Mouse (Mus musculus): ENCODE results near the gene Bex3. TPM values are rescaled to one million over a fixed set of nuclear protein-coding genes. Genes with fewer than 3 reads are reported as not detected.
A peak's percentile ranks its signal among the peaks of the same experiment; 100 is the strongest.
"Not testable (repeated sequence)": the region's sequence is repeated elsewhere in the genome, so short reads cannot be mapped to it uniquely, and the experiment has no call there.

The Bex3 gene
- total and polyA plus RNA-seq, 2 experiments from 2014 or later = 263 to 904 TPM

GRCm38 (mm10) chrX:136245521-136246071 lies 24.5 kb upstream of the Bex3 start:
- ATAC-seq (peak; percentile 79), DNase-seq (ENCODE audit: low spot score) (peak; percentile 60)
- H3K9ac ChIP-seq (replicated peaks; ENCODE audit: low read length) = peak overlapping the region; percentile 63
- peak overlapping the region; percentile 71 for H3K27ac ChIP-seq
- H3K27me3 ChIP-seq (ENCODE audit: insufficient read depth, low read length) = no peaks in the 10 kb centered on the region
- no peak for TF ChIP-seq CTCF (IDR thresholded peaks at IDR 0.05; ENCODE audit: low read depth)
- H3K9me3 ChIP-seq (ENCODE audit: low read length) = no peaks in the 10 kb centered on the region
- no peaks in the 10 kb centered on the region for H3K36me3 ChIP-seq (ENCODE audit: insufficient read depth, low read length)
- 26% methylated on average over 15 of the region's 15 CpGs for WGBS
- peak overlapping the region; percentile 52 for H3K4me3 ChIP-seq (ENCODE audit: low read length)
- peak overlapping the region; percentile 55 for H3K4me2 ChIP-seq (ENCODE audit: low read depth, low read length)
- no peaks in the 10 kb centered on the region for H3K4me1 ChIP-seq (ENCODE audit: insufficient read depth, low read length)

GRCm38 (mm10) chrX:136248811-136249210 lies 21.2 kb upstream of the Bex3 start:
- H3K27me3 ChIP-seq (ENCODE audit: insufficient read depth, low read length) = no peaks in the 10 kb centered on the region
- no peak overlapping the region for H3K27ac ChIP-seq
- H3K36me3 ChIP-seq (ENCODE audit: insufficient read depth, low read length) = no peaks in the 10 kb centered on the region
- no peak overlapping the region for H3K4me3 ChIP-seq (ENCODE audit: low read length)
- WGBS = 72% methylated on average over 6 of the region's 6 CpGs
- no peak overlapping the region for H3K9ac ChIP-seq (replicated peaks; ENCODE audit: low read length)
- no peak for TF ChIP-seq CTCF (IDR thresholded peaks at IDR 0.05; ENCODE audit: low read depth)
- H3K9me3 ChIP-seq (ENCODE audit: low read length) = no peaks in the 10 kb centered on the region
- DNase-seq (ENCODE audit: low spot score) = no peak
- H3K4me2 ChIP-seq (ENCODE audit: low read depth, low read length) = no peak overlapping the region
- no peak for ATAC-seq
- H3K4me1 ChIP-seq (ENCODE audit: insufficient read depth, low read length) = no peaks in the 10 kb centered on the region

- DNase-seq (ENCODE audit: low spot score) (no peak), ATAC-seq (no peak)
- no peak overlapping the region for H3K9ac ChIP-seq (replicated peaks; ENCODE audit: low read length)
- TF ChIP-seq CTCF (IDR thresholded peaks at IDR 0.05; ENCODE audit: low read depth) = no peak
- H3K9me3 ChIP-seq (ENCODE audit: low read length) = no peaks in the 10 kb centered on the region
- H3K4me1 ChIP-seq (ENCODE audit: insufficient read depth, low read length) = no peaks in the 10 kb centered on the region
- no peaks in the 10 kb centered on the region for H3K27me3 ChIP-seq (ENCODE audit: insufficient read depth, low read length)
- no peak overlapping the region for H3K27ac ChIP-seq
- no peak overlapping the region for H3K4me2 ChIP-seq (ENCODE audit: low read depth, low read length)
- 82% methylated on average over 7 of the region's 7 CpGs for WGBS
- H3K4me3 ChIP-seq (ENCODE audit: low read length) = no peak overlapping the region
- no peaks in the 10 kb centered on the region for H3K36me3 ChIP-seq (ENCODE audit: insufficient read depth, low read length)
These were observed 20.4 kb upstream of the Bex3 start for GRCm38 (mm10) chrX:136249671-136250070.

- H3K4me3 ChIP-seq (ENCODE audit: low read length) = no peak overlapping the region
- 71% methylated on average over 6 of the region's 6 CpGs for WGBS
- H3K4me2 ChIP-seq (ENCODE audit: low read depth, low read length) = no peak overlapping the region
- ATAC-seq (no peak), DNase-seq (ENCODE audit: low spot score) (no peak)
- H3K27me3 ChIP-seq (ENCODE audit: insufficient read depth, low read length) = no peaks in the 10 kb centered on the region
- H3K4me1 ChIP-seq (ENCODE audit: insufficient read depth, low read length) = no peaks in the 10 kb centered on the region
- no peaks in the 10 kb centered on the region for H3K9me3 ChIP-seq (ENCODE audit: low read length)
- no peak overlapping the region for H3K27ac ChIP-seq
- H3K36me3 ChIP-seq (ENCODE audit: insufficient read depth, low read length) = no peaks in the 10 kb centered on the region
- TF ChIP-seq CTCF (IDR thresholded peaks at IDR 0.05; ENCODE audit: low read depth) = no peak
- H3K9ac ChIP-seq (replicated peaks; ENCODE audit: low read length) = no peak overlapping the region
These were observed 17.9 kb upstream of the Bex3 start for GRCm38 (mm10) chrX:136252023-136252729.

GRCm38 (mm10) chrX:136267720-136268119 lies 2.3 kb upstream of the Bex3 start:
- Histone ChIP-seq H3K27me3 (ENCODE audit: insufficient read depth, low read length) (no peaks in the 10 kb centered on the region), H3K9me3 (ENCODE audit: low read length) (no peaks in the 10 kb centered on the region), H3K4me1 (ENCODE audit: insufficient read depth, low read length) (no peaks in the 10 kb centered on the region), H3K4me2 (ENCODE audit: low read depth, low read length) (no peak overlapping the region), H3K27ac (no peak overlapping the region), H3K36me3 (ENCODE audit: insufficient read depth, low read length) (no peaks in the 10 kb centered on the region), H3K9ac (replicated peaks; ENCODE audit: low read length) (no peak overlapping the region), H3K4me3 (ENCODE audit: low read length) (no peak overlapping the region)
- ATAC-seq = no peak
- no peak for TF ChIP-seq CTCF (IDR thresholded peaks at IDR 0.05; ENCODE audit: low read depth)
- no peak for DNase-seq (ENCODE audit: low spot score)
- 76% methylated on average over 5 of the region's 5 CpGs for WGBS

- Histone ChIP-seq H3K4me1 (ENCODE audit: insufficient read depth, low read length) (no peaks in the 10 kb centered on the region), H3K27ac (no peak overlapping the region), H3K27me3 (ENCODE audit: insufficient read depth, low read length) (no peaks in the 10 kb centered on the region), H3K4me2 (ENCODE audit: low read depth, low read length) (no peak overlapping the region), H3K36me3 (ENCODE audit: insufficient read depth, low read length) (no peaks in the 10 kb centered on the region), H3K9ac (replicated peaks; ENCODE audit: low read length) (no peak overlapping the region), H3K9me3 (ENCODE audit: low read length) (no peaks in the 10 kb centered on the region), H3K4me3 (ENCODE audit: low read length) (no peak overlapping the region)
- WGBS = 83% methylated on average over 4 of the region's 4 CpGs
- DNase-seq (ENCODE audit: low spot score) (no peak), ATAC-seq (no peak)
- no peak for TF ChIP-seq CTCF (IDR thresholded peaks at IDR 0.05; ENCODE audit: low read depth)
These were observed 1.9 kb upstream of the Bex3 start for GRCm38 (mm10) chrX:136268173-136268572.

GRCm38 (mm10) chrX:136270393-136271111 lies 499 bp downstream of the Bex3 start:
- Histone ChIP-seq H3K4me2 (ENCODE audit: low read depth, low read length) (peak overlapping the region; percentile 55), H3K9ac (replicated peaks; ENCODE audit: low read length) (peak overlapping the region; percentile 52), H3K27ac (peak overlapping the region; percentile 75), H3K4me3 (ENCODE audit: low read length) (peak overlapping the region; percentile 39)
- not testable (repeated sequence) for H3K4me1 ChIP-seq (ENCODE audit: insufficient read depth, low read length); H3K36me3 ChIP-seq (ENCODE audit: insufficient read depth, low read length); H3K27me3 ChIP-seq (ENCODE audit: insufficient read depth, low read length); H3K9me3 ChIP-seq (ENCODE audit: low read length)
- DNase-seq (ENCODE audit: low spot score) = peak; percentile 65
- ATAC-seq = peak; percentile 77
- WGBS = 32% methylated on average over 14 of the region's 60 CpGs
